Mouse (Mus musculus): ENCODE results near the gene Akr7a5.

The Akr7a5 gene

DNA sequence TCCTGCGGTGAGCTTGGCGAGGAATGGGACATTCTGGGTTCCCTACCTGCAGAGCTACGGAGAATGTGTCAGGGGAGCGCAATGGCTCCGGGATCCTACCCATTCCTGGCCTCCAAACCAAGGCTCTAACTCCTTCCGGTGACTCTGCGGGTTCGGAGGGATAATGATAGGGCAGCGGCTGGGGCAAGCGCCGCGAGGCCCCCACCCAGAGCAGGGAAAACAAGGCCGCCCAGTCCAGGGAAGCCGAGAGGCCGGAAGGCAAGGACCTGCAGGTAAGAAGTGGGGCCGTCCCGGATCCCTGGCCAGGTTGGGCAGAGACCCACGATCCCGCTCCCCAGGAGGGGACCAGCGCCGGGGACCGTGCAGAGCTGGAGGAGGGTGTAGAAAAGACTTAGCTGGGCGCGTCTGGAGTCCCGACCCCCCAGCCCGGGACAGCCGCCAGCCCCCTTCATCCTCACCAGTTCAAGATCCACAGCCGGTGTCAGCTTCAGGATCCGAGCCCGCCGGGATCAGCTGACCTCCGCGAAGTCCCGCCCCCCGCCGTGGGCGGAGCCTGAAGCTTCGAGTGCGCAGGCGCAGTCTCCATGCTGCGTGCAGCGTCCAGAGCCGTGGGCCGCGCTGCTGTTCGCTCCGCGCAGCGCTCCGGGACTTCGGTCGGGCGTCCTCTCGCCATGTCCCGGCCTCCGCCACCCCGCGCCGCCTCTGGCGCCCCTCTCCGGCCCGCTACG, at the start of gene Akr7a5, which contains the start of gene Pqlc2:
Gene Akr7a5, plus strand, starts transcription at position 574 of the 728 bp plus-strand sequence.
Gene Pqlc2, minus strand, starts transcription at position 538 of the 728 bp plus-strand sequence.
- peak; percentile 98 for DNase-seq (ENCODE audit: low spot score)

DNA sequence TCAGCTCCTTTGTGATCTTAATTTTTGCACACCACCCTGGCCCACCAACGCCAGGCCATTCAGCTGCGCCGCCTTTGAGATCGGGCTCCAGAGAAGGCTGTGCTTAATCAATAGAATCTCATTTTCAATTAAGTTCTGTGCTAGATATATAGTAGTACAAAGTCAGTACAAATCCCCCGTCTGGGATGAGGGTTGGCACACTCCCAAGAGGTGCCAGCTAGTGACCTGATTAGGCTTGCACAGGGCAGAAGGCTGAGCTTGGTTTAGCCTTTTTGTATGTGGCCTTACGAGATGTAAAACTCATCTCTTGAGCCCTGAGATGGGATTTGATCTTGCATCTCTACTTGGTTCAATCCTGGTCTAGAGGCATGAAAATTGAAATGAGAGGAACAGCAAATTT, 47.6 kb upstream of the Akr7a5 start:
- DNase-seq (ENCODE audit: low spot score) = no peak

DNA sequence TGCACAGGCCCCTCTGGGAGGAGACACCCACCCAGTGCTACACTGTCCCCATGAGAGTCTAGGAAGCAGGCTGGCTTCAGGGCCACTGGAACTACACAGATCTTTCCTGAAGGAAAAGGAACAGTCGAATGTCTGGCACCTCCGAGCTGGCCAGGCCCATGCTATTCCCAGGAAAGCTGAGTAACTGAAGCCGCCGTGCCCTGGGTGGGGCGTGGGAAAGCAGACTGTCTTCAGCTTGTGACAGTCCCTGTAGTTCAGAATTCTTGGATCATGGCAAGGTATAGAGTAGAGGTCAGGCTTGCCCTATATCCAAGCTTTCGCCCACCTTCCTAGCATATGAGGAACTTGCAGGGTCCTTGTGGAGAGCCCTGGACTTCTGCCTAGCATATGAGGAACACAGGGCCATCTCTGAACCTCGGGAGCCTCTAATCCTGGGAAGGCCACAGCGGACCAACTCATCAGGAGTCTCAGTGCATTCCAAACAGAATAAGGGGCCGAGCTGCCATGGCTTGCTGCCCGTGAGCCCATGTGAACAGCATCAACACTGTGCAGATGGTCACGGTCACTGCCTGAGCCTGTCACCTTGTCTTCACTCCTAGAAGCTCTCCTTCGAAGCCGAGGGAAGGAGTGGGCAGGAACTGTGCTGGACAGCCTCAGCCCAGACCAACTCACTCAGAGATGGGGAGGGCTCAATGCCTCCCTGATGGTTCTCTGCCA, 44.6 kb upstream of the Akr7a5 start:
- no peak for DNase-seq (ENCODE audit: low spot score)

DNA sequence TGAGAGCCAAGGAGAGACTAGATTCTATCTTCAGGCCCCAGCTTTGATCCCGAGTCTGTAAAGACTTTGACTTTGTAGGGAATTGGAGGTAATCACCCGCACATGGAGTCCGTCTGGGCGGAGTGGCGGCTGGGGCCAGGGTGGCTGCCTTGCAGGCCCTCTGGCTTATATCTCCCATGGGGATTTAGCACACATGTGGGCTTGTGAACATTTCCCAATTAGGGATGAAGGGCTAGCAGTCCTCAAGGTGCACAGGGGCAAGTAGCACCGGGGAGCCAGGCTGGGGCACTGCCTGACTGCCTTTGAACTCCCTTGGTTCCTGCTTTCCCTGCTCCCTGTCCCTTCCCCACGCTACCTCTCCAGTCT, 44.1 kb upstream of the Akr7a5 start:
- DNase-seq (ENCODE audit: low spot score) = peak; percentile 55

DNA sequence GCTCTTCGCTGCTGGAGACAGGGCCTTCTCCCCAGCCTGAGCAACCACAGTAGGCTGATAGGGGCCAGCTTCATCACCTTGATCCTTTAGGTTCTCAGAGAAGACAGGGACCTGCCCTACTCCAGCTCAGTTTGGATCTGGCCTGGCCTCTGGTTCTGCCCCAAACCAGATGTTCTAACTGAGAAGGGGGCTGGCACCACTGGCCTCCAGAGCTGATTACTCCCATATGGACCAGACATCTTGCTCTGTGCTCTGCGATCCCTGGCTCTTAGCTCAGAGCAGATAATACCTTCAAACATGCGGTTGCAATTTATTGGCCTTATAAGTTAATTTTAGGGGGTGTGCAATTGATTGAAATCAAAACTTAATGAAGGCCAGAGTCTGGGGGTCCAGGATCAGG, 43.2 kb upstream of the Akr7a5 start:
- no peak for DNase-seq (ENCODE audit: low spot score)

DNA sequence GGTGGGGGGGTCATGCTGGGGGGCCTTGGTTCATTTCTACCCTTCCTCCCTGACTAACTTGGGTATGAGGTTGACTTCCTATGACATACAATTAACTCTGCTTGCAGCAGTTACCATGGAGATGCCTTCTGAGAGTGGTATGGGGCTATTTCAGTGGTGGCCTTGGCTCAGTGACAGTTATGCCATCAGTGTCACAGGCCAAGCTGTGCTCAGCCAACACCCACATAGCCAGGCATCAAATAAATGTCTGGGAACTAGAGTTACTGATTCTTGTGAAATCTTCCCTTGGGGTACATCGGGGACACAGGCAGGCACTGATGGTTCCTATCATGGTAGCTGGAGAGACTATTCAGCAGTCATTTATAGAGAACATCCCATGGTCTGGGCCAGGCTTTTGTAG, 42.3 kb upstream of the Akr7a5 start:
- no peak for DNase-seq (ENCODE audit: low spot score)

DNA sequence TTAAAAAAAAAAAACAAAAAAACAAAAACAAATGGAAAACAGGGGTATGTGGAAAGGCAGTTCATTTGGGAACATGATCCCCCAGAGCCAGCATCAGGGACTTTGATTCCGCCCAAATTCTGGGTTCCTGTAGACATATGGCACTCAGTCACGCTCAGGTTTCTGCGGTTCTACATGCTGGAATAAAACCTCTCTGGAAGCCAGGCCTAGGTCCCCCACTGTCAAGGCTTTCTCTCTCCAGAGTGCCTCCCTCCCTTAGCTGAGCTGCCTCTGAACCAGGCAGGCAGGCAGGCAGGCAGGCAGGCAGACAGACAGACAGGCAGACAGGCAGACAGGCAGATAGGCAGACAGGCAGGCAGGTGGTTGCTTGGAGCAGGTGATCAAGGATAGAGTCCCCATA, 40.4 kb upstream of the Akr7a5 start:
- DNase-seq (ENCODE audit: low spot score) = no peak

DNA sequence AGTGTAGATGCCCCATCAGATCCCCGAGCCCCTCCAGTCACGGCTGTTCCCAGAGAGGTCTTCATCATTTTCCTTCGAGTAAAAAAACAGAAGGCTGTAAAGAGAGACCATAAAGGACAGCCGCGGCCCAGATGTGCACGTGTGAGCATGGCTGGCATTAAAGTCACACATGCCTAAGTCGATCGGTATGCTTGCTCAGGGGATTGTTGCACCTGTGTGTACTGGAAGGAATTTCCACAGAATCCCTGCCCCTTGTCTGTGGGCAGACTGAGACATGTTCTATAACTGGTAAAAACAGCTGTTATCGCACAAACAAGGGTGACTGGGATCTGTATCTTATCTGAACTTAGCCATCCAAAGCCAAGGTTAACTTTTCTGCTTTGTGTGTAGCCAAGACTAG, 39.0 kb upstream of the Akr7a5 start:
- no peak for DNase-seq (ENCODE audit: low spot score)

DNA sequence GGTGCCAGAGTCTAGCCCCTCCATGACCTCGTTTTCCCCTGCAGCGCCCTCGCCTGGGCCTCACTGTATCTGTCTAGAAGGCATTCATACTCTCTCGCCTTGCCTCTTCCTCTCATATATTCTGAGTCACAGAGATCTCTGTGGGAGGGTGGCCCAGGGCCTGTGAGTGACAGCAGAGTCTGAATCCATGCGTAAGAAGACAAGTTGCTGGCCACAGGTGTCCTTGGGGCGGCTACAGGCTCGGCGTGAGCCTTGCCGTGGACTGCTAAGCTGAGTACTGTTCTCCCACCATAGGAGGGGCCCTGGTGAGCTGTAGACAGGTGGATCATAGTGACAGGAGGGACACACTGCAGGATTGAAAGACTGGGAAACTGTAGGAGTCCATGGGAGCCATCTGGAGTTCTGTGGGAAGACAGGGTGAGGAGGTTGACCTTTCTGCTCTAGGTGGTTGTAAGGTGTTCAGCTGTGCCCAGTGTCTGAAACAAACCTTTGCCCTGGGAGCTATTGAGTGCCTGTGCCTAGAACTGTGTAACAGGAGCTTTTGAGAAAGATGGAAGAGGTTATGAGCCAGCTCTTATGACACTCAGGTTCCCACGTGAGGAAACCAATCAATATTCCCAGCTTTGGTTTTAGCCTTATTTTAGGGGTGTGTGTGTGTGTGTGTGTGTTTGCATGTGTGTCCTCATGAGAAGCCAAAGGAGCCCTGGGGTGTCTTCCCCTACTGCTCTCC, 37.4 kb upstream of the Akr7a5 start:
- no peak for DNase-seq (ENCODE audit: low spot score)

DNA sequence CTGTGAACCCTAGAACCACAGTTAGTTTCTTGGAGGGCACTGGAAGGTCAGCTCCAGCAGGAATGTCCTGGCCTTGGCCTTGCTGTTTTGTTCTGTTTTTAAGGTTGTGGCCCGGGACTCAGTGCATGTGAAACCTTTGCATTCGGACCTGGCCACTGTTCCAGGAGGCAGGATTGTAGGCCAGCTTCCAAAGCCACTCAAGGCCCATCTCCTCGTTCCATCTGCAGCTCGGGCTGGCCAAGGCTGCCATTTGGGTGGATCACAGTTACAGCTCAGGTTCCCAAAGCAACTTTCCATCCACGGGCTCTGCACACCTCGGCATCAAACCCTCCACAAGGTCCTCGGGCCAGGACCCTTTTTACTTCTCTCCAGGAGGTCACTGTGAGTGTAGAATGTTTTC, 36.0 kb upstream of the Akr7a5 start:
- no peak for DNase-seq (ENCODE audit: low spot score)

DNA sequence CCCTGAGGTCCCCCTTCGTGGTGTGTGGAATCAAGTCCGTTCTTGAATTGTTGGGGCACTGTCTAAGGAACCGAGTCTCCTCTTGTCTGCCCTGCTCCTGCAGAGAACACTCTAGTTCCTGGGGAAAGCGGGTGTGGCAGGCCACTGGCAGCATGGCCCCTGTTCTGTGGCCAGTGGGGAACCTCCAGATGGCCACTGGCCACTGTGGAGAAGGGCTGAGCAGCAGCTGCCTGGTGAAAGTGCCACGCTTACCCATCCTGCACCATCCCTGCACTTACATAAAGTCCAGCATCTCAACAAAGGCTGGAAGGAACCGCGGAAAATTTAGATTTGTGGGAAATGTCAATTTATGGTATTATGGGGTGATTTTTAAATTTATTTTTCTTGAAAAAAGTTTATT, 34.1 kb upstream of the Akr7a5 start:
- peak; percentile 42 for DNase-seq (ENCODE audit: low spot score)

DNA sequence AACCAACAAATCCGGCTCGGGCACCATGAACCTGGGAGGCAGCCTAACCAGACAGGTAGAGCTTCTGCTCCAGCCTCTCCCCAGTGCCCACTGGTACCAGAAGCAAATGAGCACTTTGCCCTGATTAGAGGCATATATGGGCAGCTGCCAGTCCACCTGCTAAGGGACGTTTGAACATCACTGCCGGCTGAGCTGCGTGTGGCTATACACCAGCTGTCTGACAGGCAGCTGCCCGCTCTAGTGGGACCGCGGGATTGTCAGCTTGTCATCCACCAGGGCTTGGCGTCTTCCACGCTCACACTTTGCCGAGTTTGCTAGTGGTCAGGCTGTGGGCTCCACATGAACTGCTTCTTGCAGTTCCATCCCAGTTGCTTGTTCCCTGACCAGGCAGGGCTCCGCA, 30.0 kb upstream of the Akr7a5 start:
- no peak for DNase-seq (ENCODE audit: low spot score)

DNA sequence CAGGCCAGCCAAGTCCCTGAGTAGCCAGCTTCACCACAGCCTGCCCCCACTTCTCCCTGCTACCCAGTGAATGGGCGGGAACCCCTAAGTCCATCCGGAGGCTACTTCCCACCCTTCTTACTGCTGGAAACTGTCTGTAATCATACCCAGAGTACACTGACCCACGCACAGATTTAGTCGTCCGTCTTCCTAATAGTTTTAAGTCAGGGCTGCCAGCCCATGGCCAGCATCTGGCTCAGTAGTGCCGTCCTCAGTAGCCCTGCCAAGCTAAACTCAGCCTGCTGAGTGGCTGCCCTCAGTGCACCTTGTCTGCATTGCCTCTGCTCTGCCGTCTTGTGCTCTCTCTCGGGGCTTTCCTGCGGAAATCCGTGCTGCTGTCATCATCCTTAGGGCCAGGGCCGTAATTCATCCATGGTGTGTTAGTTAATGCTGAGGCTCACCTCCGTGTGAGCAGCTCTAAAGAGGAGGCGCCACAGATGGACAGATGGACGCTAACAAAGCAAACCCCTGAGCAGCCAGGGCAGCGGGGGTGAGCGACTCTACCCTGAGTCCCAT, 28.7 kb upstream of the Akr7a5 start:
- DNase-seq (ENCODE audit: low spot score) = no peak

DNA sequence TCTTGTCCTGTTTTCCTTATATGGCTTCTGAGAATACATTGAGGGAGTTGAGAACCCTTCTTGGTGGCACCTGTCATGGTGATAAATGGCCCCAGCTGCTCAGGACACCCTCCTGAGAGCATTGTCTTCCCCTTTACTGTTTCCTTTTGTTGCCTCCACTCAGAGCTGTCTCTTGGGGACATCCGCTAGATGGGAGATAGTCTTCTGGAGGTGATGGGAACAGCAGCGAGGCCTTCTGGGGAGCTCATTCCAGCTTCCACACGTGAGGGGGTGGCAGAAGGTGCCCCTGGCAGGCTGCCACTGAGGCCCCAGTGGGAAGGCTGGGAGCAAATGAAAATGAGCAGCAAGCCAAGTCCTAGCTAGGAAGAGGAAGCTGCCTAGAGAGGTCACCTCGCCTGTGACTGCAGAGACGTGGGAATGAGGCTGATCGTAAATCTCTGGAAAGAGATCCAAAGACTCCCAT, 27.6 kb upstream of the Akr7a5 start:
- peak; percentile 75 for DNase-seq (ENCODE audit: low spot score)

DNA sequence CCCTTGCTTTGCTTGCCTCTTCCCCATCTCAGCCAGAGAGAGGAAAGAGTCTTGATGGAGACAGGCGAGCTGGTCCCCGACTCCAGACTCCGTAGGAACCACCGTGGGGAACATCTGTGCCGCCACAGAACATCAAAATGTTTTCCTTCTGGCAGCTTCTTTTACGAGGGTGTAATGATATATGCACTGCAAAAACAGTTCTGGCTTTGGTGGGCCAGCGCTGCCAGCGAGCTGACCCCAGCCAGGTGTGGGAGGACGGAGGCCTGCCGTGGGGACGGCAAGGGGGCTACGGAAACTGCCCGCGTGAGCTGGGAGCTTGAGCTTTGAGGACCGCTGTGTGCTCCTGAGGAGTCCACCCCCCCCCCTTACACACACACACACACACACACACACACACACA, 25.7 kb upstream of the Akr7a5 start:
- no peak for DNase-seq (ENCODE audit: low spot score)

DNA sequence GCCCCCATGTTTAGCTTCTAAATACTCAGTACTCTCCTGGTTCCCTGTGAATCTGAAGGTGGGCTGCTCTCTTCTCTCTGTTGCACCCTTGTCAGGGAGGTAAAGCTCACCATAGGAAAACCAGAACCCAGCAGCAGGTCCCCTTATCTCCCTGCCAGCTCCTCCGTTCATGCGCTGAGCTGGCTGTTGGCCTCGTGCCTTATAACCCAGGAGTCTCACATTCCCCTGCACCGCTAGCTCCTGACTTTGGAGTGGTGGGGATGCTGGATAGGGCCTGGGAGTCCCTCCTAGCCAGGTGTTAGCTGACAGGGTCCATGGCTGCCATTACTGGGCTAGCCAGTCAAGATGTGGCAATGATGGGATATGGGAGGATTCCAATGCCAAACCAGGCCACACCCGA, 24.3 kb upstream of the Akr7a5 start:
- DNase-seq (ENCODE audit: low spot score) = no peak

DNA sequence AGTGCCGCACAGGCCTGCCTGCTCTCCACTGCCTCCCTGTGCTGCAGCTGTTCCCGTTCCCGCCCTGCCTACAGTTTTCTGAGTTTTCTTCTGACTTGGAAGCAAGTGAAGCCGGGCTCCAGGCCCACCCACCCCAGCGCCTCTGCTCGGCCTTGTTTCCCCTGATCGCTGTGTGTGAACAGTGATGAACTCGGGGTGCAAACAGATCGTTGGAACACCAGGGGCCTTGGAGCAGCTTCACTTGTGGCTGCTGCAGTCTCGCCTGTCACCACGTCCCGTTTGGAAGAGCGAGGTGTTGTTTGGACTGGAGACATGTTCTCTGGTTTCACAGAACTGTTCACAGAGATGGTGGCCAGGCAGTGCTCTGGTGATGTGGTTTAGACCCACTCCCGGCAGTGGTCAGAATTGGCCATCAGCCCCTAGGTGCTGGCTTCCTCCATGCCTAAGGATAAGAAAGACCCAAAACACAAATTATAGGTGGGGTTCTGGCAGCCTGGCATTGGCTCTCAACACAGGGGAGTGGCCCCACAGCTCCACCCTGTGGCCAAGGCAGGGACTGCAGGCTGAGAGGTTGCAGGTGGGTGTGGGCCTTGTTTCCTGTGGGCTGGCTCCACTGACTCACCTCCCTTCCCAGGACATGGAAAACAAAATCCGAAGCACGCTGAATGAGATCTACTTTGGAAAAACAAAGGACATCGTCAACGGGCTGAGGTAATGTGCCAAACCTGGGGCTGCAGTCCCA, 23.3 kb upstream of the Akr7a5 start:
- peak; percentile 87 for DNase-seq (ENCODE audit: low spot score)

DNA sequence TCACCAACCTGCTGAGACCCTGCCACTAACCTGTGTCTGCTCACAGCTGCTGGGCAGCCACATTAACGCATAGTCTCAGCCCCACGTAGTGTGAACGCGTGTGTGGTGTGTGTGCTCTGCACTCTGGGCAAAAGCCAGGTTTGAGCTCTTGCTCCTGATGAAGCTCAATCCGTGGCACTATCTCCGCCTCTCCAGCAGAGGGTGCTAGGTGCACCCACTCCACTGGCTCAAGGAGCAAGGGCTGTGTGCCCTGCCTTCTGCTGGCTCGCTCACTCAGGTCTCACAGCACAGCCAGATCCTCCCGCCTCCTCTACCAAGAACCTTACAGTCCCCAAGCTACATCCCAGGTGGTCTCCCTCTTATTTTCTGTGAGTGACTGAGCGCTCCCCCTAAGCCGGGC, 21.5 kb upstream of the Akr7a5 start:
- DNase-seq (ENCODE audit: low spot score) = peak; percentile 82

DNA sequence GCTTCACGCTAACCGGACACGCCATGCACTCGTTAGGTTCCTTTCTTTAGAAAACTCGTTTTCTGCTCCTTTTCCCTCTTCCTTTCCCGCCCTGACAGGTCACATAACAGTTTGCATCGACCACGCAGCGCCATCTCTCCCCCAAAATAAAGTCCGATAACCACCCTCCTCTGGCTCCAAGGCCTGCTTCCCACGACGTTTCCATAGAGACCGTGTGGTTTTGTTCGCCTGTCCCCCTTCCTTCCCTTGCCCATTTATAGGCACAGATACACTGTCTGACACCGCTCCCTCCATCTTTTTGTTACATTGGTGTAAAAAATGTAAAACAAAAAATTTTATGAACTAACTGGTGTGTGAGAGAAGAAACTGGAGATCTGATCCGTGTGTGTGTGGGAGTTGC, 19.4 kb upstream of the Akr7a5 start:
- no peak for DNase-seq (ENCODE audit: low spot score)

DNA sequence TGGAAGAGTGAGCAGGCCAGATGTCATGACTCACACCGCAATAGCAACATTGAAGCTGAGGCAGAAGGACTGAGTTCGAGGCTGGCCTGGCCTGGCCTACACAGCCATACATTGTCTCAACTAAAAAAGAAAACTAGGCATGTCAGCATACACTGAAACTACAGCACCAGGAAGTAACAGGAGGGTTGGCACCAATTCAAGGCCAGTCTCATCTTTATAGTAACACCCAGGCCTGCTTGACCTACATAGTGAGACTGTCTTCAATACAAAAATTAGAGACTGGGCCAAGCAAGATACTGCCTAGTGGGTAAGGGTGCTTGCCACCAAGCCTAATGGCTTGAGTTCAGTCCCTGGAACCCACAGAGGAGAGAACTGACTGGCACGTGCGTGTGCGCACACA, 18.5 kb upstream of the Akr7a5 start:
- no peak for DNase-seq (ENCODE audit: low spot score)

DNA sequence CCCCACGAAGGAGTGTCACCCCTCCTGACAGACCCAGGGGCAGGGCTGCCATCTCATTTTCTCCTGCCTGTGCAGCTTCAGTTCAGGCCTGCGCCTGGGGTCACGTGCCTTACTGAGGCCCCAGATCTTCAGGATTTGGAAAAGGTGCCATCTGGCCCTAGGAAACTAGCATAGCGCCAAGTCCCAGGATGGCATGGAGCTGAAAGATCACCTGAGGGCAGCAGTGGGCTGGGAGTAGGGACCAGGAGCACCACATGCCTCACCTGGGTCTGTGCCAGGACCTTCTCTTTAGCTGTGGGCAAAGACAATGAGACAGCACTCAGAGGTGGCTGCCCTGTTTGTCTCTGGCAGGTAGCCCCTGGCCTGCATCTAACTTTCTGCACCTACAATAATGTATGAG, 13.0 kb upstream of the Akr7a5 start:
- peak; percentile 68 for DNase-seq (ENCODE audit: low spot score)
